Mouse (Mus musculus): ENCODE results near the gene Col13a1.

- TF ChIP-seq CTCF (IDR thresholded peaks at IDR 0.05; ENCODE audit: borderline replicate concordance, insufficient read depth, low read length) (no peak), POLR2A (IDR thresholded peaks at IDR 0.05; ENCODE audit: low read depth, low read length) (no peak)
Measured at GRCm38 (mm10) chr10:61820050-61820449, 158.9 kb downstream of the Col13a1 start.
